Mouse (Mus musculus): ENCODE measurements around the gene Nemp1.

The Nemp1 gene

GRCm38 (mm10) chr10:127666501-127667268 is at the start of gene Nemp1:
Gene Nemp1, plus strand, starts transcription at chr10:127666901.
- no peak for DNase-seq (ENCODE audit: low read depth, low spot score)

DNA sequence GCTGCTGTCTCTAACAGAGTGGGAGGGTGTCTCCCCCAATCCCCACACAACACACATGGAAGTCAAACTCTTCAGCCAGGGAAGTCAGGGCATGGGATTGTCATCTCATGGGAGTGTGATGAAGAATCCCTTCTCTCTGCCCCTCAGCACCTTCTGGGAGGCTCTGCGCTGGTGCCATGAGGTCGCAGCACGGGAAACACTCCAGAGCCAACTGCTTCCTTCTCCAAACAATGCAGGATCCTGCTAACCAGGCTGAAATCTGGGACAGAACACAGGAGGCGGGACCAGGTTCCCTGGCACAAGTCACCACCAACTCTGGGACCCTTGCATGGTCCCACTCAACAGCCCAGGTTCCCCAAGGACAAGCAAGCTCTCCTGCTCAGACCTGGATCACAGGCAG is 49.4 kb upstream of the Nemp1 start:
- DNase-seq (ENCODE audit: low read depth, low spot score): no peak

DNA sequence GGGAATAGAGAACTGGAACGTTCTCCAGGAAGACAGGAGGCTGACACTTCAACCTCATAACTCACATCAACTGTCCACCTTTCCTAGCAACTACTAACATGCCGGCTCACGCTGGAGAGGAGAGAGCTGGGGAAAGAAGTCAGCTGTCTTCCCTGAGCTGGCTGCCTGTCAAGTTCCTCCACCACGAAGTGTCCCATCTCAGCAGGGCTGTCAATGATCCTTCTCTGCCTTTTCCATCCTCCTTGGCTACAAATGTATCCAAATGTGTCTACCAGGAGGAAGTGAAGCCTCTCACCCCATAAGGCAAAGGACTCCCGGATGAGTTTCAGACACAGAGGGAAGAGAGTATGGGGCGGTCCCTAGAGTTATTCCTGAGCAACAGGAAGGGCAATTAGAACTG is 48.5 kb upstream of the Nemp1 start:
- DNase-seq (ENCODE audit: low read depth, low spot score): no peak

DNA sequence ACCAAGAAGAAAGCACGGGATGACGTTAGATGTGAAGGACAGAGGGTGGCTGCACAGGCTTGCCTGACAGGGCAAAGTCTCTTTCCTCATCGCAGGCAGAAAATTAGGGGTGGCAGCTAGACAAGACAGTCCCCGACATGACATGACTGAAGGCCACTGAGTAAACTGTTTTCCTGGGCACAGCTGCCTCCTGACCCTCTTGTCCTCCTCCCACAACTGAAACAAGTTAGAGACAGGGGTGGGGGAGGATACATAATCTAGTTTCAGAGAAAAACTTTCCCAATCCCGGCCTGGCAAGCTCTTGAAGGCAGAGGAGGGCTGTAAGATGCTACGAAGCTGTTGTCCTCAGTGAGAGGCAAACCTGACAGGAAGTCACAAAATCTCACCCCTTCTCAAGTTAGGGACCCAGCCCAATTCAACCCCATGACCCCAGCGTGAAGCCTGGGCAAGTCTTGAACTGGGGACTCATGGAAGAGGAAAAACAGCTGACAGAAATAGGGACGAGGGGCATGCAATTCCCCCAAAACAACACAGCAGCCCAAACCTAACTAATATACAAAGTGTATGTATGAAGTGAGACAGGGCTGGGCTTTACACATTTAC is 47.5 kb upstream of the Nemp1 start:
- no peak for DNase-seq (ENCODE audit: low read depth, low spot score)

GRCm38 (mm10) chr10:127619941-127620405 is 46.7 kb upstream of the Nemp1 start:
- no peak for DNase-seq (ENCODE audit: low read depth, low spot score)

GRCm38 (mm10) chr10:127620406-127621190 is 46.1 kb upstream of the Nemp1 start, which contains the start of gene Lrp1:
Gene Lrp1, minus strand, starts transcription at chr10:127621148.
- DNase-seq (ENCODE audit: low read depth, low spot score): no peak

- DNase-seq (ENCODE audit: low read depth, low spot score): peak; percentile 69
Measured at GRCm38 (mm10) chr10:127621191-127622056, 45.3 kb upstream of the Nemp1 start.

- DNase-seq (ENCODE audit: low read depth, low spot score): peak; percentile 23
Measured at GRCm38 (mm10) chr10:127622057-127622392, 44.7 kb upstream of the Nemp1 start.

GRCm38 (mm10) chr10:127622661-127623060 is 44.0 kb upstream of the Nemp1 start:
- DNase-seq (ENCODE audit: low read depth, low spot score): no peak

GRCm38 (mm10) chr10:127623439-127624216 is 43.1 kb upstream of the Nemp1 start:
- no peak for DNase-seq (ENCODE audit: low read depth, low spot score)

GRCm38 (mm10) chr10:127626433-127626832 is 40.3 kb upstream of the Nemp1 start:
- DNase-seq (ENCODE audit: low read depth, low spot score): peak; percentile 24

GRCm38 (mm10) chr10:127631261-127632214 is 35.2 kb upstream of the Nemp1 start:
- no peak for DNase-seq (ENCODE audit: low read depth, low spot score)

- no peak for DNase-seq (ENCODE audit: low read depth, low spot score)
Measured at GRCm38 (mm10) chr10:127632668-127633271, 33.9 kb upstream of the Nemp1 start.

DNA sequence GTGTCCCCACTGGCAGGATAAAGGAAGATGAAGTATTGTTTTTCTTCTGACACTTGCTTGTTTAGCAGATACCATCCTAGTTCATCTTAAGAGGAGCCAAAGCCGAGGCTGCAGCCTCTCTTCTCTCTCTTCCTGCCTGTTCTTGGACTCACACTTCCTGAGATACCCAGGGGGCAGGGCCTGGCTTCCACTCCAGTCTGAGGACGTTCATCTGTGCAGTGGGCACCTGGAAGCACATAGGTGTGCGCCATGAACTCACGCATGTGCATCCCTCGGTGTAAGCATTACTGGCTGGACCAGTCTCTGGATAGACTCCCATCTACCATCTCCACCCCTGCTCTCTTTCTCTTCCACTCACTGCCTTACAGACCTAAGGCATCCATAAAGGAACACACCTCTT is 26.3 kb upstream of the Nemp1 start:
- DNase-seq (ENCODE audit: low read depth, low spot score): no peak

GRCm38 (mm10) chr10:127641861-127642771 is 24.6 kb upstream of the Nemp1 start:
- DNase-seq (ENCODE audit: low read depth, low spot score): peak; percentile 35

DNA sequence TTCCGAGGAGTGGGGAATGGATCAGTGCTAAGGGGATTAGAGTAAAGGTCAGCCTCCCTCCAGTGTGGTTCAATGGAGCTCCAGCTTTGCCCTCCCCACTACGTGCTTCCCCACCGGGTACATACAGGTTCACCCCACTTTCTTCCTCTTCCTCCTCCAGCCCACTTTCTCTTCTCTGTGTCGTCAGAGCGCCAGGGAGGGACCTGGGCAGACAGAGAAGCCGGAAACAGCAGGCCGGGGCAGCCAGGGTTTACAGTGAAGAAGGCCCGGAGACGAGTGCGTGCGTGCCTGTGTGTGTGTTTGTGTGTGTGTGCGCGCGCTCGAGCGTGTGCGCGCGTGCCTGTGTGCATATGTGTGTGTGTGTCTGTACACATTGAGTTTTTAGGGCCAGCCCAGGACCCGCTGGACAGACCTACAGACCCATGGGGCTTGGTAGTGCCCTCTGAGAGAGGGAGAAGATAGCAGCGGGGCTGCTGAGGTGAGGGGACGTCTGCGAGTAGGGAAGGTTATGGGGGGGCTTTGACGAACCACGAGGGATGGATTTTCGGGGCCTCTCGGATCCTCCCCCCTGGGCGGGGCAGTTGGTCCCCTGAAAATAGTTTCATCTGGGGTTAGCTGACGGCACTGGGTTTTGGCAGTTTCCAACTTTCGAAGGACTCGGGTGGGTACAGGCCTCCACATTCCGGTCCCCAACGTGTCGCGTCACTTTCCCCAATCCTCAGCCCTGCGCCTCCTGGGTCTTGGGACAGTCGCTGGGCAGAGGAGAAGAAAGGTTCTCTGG is 23.7 kb upstream of the Nemp1 start, which contains the start of gene Stat6:
TSS of gene Stat6 (plus strand) at position 215 of the 781 bp plus-strand sequence.
- DNase-seq (ENCODE audit: low read depth, low spot score): no peak
